Mouse (Mus musculus): ENCODE measurements around the gene Atf1.
"Not testable (repeated sequence)": the region's sequence is repeated elsewhere in the genome, so short reads cannot be mapped to it uniquely, and the experiment has no call there.

The Atf1 gene

DNA sequence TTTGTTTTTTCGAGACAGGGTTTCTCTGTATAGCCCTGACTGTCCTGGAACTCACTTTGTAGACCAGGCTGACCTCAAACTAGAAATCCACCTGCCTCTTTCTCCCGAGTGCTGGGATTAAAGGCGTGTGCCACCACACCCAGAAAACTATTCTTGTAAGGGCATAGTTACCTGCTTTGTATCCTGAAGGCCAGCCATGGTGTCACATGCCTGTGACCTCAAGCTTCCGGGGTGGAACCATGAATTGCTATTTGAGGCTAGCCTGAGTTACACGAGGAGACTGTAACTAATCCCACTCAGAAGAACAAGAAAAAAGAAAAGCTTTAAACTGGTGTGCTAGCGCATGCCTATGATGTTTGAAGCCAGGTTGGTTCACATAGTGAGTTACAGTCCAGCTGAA, 28.8 kb downstream of the Atf1 start:
- no peak for ATAC-seq (ENCODE audit: insufficient number of reproducible peaks, low FRiP score, low TSS enrichment)

DNA sequence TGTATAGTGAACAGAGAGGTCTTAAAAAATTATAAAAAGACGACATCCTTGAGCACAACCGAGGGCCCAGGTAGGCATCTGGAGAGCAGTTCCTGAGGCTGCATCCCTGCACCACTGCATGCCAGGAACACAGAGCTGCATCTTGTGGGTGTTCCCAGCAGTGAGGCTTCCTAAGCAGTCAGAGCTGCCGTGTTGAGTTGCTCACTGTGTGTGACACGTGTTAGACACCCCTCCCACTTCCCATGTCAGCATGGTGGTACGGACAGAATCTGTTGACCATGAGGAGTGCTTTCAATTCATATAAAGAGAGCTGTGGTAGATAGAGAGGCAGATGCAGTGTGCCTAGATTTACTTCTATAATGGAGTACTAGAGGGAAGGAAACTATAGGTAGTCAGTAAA, 29.7 kb downstream of the Atf1 start:
- ATAC-seq (ENCODE audit: insufficient number of reproducible peaks, low FRiP score, low TSS enrichment), result no peak

DNA sequence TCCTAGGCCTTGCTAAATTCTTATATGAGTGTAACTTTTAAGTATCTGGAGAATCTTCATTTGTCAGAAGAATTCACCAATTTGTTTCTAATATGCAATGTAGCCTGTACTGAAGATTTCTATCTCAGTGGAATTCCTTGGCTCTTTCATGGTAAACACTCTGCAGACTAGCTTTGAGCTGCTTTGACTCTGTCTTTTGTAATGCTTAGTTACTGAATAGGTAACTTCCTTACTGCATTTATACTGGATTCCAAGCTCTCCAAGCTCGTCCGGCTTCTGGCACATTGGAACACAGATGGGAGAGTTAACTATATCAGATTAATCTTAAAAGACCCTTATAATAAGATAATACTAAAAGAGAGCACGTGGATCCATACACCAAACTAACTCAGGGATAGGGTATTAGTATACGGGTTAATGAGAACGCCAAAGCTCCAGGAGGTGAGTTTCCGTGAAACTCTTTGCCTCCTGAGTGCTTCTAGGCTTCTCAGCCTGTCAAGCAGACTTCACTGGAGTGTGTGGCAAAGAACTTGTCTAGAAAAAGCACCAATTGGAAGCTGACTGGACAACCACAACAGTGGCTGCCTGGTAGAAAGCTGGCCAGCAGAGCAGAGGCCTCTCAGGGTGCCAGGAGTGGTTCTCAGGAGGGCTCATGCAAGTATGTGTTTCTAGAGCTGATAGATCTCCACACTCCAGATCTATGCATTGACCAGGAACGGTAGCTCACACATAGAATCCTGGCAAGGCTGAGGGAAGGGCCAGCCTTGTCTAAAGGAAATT, 31.2 kb downstream of the Atf1 start:
- no peak for ATAC-seq (ENCODE audit: insufficient number of reproducible peaks, low FRiP score, low TSS enrichment)

DNA sequence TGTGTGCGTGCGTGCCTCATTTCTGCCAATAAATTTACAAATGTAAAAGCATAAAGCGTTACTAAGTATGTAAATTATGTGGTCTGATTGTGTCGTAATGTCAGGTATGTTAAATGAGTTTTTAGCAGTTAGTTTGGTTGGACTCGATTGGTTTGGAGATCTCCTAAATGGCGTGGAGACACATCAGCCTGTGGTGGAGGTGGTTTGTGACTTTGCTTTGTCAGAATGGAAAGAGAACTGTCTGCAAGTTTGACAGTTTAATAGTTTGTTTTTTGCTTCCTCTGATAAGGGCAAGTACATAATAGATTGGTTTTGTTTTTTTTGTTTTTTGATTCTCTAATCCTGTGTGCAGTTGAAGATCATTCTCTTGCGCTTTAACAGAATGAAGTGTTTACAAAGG, 32.7 kb downstream of the Atf1 start:
- not testable (repeated sequence) for ATAC-seq (ENCODE audit: insufficient number of reproducible peaks, low FRiP score, low TSS enrichment)

DNA sequence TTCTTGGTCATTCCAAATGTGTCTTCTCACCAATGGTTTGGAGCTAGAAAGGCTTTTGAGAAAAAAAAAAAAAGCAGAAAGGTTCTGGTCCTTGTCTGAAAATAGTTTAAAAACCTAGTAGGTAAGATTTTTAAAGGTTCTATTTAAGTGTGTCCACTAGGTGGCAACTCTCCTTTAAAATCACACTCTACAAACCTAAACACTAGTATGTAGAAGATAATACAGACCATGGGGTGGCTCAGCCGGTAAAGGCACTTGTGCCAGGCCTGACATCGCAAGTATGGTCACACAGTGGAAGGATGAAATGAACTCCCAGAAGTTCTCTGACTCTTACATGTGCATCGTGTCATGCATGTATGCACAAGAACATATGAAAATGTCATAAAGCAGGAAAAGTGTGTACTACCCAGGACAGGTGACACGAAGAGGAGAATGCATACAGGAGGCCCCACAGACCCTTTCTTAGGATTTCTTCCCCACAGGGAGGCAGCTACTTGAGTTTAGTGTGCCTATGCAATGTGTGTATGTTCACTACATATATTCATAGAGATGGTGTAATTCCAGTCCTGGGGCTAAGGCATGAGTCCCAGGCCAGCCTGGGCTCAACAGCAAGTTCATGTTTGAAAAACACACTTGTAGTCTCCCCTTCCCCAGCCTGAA, 35.8 kb downstream of the Atf1 start:
- no peak for ATAC-seq (ENCODE audit: insufficient number of reproducible peaks, low FRiP score, low TSS enrichment)

DNA sequence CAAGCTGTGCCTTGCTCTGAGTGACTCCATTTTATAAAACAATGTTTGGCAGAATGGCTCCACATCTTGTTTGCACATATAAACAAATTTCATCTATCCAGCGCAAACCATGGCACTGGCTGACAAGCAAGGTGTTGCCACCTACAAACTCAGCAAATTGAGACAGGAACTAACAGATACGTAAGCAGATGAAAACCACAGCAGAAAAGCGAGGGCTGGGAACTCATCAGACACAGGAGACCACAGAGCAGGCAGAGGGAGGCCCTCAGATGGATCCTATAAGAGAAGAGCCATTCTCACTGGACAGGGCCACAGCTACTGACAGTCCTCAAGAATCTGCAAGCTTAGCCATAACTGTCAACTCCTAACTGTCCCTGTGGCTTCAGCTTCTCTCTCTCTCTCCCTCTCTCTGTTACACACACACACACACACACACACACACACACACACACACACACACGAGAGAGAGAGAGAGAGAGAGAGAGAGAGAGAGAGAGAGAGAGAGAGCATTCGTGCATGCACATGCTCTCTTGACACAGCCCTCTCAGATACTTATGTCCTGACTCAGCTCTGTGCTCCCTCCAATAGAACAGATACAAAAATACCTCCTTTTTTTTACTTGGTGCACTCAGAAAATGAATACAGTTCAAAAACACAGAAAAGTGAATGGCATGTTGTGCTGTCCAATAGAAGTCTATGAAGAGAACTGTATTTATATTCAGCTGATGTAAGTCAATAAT, 38.1 kb downstream of the Atf1 start:
- no peak for ATAC-seq (ENCODE audit: insufficient number of reproducible peaks, low FRiP score, low TSS enrichment)

DNA sequence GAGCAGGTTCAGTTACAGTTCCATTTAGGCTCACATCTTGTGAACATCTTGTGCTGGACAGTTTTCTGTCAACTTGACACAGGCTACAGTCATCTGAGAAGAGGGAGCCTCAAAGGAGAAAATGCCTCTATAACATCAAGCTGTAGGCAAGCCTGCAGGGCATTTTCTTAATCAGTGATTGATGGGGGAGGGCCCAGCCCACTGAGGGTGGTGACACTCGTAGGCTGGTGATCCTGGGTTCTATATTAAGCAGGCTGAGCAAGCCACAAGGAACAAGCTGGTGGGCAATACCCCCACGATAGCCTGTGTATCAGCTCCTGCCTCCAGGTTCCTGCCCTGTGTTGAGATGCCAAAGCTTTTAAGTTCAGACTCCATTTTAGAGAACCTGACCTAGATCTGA, 41.3 kb downstream of the Atf1 start:
- ATAC-seq (ENCODE audit: insufficient number of reproducible peaks, low FRiP score, low TSS enrichment), result no peak

DNA sequence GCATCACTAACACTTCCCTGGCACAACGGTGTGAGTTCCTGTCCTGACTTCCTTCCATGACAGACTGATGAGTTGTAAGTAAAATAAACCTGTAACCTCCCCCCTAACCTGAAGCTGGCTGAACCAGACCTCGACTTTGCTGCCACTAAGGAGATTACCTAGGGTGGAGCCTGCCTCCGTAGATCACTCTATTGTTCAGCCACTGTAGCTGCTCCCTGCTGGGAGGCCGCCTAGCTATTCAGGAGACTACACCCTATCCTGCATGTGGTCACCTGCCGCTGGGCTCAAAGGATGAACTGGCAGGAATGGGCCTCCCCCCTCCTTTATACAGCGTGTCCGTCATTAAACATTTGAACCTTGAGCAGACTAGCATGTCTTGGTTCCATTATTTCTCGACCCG, 42.2 kb downstream of the Atf1 start:
- no peak for ATAC-seq (ENCODE audit: insufficient number of reproducible peaks, low FRiP score, low TSS enrichment)

DNA sequence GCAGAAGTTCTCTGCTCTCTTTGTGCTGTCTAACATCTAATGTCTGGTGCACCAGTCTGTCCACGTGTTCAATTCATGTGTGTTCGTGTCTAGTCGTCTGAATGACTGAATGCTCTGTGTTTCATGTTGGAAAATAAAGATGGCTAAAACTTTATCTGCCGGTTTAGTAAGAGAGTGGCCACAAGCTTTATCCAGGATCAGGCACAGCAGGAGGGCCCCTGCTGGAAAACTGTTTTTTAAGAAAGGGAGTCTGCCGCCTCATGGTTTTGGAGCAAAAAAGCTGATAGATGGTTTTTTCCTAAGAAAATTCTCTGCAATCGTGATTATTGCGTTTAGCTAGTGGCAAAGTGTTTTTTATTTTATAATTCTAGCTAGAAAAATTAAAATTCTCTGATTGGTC, 43.0 kb downstream of the Atf1 start:
- not testable (repeated sequence) for ATAC-seq (ENCODE audit: insufficient number of reproducible peaks, low FRiP score, low TSS enrichment)

DNA sequence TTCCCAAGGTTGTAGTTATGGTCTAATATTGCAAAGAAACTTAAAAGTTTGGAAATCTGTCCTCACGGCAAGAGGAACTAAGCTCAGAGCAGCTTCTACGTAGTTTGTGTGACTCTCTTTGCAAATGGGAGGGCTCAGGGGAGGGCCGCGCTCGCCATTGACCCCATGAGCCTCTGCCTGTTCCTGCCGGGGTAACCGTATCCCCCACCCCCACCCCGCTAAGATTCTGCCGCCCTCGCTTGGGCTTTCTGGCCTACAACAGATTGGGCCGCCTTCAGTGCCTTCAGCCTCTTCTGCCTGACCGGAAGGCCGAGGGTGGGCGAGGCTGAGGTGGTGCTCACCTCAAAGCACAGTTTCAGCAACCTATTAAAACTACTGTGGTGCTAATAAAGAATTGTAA, 43.8 kb downstream of the Atf1 start:
- no peak for ATAC-seq (ENCODE audit: insufficient number of reproducible peaks, low FRiP score, low TSS enrichment)

DNA sequence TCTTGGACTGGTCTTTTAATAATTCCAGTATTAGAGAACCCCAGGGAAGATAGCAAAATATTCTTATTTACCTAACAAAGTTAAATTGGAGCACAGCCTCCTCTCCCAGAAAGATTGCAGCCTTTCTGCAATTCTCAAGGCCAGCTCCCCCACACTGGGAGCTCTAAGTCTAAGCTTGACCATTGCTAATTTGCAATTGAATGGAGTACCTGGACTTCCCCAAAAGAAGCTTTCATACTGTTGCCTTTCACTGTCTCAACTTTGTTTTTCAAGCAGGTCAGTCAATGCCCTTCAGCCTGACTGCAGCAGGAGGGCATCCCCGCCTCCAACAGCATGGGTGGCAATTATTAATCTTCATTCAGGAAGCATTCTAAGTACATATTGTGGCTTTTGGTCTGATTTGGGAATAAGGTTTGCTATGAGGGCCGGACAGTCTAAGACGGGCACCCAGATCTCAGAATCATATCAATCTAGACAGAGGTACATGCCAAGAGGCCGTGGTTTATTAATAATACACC, 46.2 kb downstream of the Atf1 start:
- not testable (repeated sequence) for ATAC-seq (ENCODE audit: insufficient number of reproducible peaks, low FRiP score, low TSS enrichment)

DNA sequence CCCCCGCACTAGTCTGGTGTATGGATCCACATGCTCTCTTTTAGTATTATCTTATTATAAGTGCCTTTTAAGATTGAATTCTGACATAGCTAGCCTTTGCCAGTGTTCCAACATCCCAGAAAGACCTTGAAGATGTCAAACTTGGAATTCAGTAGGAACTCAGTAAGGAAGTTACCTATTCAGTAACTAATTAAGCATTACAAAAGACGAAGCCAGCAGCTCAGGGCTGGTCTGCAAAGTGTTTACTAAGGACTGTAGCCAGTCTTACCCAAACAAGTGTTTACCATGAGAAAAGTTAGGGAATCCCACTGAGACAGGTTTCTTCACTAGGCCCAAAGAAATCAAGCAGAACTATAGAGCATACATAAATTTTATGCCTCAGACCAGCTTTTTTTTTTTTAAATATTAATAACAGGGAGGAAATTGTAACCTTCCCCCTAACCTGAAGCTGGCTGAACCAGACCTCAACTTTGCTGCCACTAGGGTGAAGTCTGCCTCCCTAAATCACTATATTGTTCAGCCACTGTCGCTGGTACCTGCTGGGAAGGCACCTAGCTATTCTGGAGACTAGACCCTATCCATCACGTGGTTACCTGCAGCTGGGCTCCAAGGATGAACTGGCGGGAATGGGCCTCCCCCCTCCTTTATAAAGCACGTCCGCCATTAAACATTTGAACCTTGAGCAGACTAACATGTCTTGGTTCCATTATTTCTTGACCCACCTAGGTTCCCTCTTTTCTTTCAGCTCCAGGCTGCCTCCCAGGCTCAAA, 47.4 kb downstream of the Atf1 start:
- ATAC-seq (ENCODE audit: insufficient number of reproducible peaks, low FRiP score, low TSS enrichment), result no peak

DNA sequence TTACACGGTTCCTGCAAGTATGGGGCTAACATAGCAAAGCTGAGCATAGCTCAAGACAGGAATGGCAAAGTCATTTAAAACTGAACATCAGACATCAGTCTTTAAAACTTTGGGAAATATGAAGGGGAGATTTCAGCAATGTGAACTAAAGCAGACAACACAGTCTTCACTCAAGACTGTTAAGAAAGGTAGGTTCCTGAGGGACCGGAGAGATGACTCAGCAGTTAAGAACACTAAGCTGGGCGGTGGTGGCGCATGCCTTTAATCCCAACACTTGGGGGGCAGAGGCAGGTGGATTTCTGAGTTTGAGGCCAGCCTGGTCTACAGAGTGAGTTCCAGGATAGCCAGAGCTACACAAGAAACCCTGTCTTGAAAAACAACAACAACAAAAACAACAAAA, 48.8 kb downstream of the Atf1 start:
- no peak for ATAC-seq (ENCODE audit: insufficient number of reproducible peaks, low FRiP score, low TSS enrichment)

DNA sequence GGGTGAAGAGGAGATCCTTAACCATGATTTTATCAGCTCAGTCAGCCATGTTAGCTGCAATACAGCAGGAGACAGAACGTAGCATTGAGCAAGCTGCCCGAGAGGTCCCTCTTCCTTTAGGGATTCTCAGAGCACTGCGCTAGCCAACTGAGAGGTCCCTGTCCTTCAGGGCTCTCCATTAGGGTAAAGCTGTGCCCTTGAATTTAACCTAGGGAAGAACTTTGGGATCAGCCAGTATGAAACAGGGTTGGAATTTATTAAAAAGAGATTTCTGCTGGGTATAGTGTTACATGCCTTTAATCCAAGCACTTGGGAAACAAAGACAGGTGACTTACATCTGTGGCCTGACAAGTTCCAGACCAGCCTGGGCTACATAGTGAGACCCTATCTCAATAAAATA, 50.0 kb downstream of the Atf1 start:
- ATAC-seq (ENCODE audit: insufficient number of reproducible peaks, low FRiP score, low TSS enrichment), result no peak

DNA sequence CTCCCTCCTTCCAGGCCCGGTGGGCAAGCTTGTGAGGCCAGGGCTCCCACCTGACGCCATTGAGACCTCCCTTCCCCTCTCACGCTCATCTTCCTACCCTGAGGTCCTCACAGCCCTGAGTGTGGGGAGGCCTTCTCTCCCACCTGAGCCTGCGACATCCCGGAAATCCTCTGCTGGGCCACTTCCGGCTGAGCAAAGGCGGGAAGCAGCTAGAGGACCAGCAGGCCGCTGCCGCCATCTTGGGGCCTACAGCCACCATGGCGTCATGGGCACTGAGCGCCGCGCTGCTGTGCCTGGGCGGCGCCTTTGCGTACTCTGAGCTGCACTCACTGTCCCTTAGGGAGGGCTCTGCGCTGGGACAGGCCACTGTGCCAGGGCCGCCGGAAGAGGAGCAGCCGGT, 53.0 kb downstream of the Atf1 start, which contains the start of gene Tmprss12:
TSS of gene Tmprss12 (plus strand) at position 212 of the 400 bp plus-strand sequence.
- no peak for ATAC-seq (ENCODE audit: insufficient number of reproducible peaks, low FRiP score, low TSS enrichment)

DNA sequence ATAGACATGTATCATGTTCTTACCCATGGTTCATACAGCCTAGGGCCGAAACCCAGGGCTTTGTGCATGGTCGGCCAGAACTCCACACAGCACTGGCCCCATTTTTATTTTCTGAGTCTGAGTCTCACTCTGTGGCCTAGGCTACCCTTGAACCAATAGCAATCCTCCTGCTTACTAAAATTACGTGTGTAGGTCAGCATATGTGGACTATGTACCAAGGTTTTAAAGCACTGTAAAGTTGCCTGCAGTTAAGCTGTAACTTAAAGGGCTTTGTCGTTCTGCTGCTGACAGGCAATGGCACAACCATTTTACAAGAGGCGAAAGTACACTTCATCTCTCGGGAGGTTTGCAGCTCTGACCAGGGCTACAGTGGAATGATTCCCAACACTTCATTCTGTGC, 61.4 kb downstream of the Atf1 start:
- no peak for ATAC-seq (ENCODE audit: insufficient number of reproducible peaks, low FRiP score, low TSS enrichment)

DNA sequence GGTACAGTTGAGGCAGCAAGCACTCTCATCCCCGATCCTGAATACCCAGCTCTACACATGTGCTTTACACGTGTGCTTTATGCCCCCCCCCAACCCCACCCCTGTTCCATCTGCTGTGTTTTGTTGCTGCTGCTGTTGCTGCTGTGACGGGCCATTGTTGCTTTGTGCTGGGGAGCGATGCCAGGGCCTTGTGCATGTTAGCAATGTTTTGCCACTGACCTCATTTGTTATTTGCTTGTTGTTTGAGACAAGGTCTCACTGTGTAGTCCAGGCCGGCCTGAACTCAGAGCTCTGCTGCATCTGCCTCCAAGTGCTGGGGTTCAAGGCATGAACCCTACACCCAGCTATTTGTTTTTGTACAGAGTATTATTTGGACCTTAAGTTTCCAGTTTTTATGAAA, 63.2 kb downstream of the Atf1 start:
- no peak for ATAC-seq (ENCODE audit: insufficient number of reproducible peaks, low FRiP score, low TSS enrichment)

DNA sequence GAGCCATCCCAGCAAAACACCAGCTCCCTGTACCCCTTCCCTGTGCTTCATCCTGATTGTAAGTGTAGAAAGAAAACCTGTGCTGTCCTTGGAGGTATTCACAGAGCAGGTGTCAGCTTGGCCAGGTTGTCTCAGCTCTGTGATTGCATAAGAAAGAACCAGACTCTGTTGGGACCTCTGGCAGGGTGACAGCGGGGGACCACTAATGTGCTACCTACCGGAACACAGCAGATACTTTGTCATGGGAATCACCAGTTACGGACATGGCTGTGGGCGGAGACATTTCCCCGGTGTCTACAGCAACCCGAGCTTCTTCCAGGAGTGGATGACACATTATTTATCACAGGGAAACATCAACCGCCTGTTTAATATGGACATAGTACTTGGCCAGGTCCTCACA, 64.7 kb downstream of the Atf1 start:
- ATAC-seq (ENCODE audit: insufficient number of reproducible peaks, low FRiP score, low TSS enrichment), result no peak

DNA sequence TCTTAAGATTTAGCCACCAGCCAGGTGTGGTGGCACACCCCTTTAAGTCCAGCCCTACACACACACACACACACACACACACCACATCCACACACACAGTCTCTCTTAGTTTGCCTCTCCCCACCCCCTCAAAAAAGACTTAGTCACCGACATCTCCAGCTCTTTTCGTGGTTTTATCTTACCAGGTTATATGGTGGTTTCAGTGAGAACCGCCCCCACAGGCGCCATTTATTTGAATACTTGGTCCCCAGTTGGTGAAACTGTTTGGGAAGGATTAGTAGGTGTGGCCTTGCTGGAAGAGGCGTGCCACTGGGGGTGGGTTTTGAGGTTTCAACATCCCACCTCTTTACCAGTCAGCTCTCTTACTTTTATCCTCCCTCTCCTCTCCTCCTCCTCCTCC, 70.2 kb downstream of the Atf1 start:
- no peak for ATAC-seq (ENCODE audit: insufficient number of reproducible peaks, low FRiP score, low TSS enrichment)

DNA sequence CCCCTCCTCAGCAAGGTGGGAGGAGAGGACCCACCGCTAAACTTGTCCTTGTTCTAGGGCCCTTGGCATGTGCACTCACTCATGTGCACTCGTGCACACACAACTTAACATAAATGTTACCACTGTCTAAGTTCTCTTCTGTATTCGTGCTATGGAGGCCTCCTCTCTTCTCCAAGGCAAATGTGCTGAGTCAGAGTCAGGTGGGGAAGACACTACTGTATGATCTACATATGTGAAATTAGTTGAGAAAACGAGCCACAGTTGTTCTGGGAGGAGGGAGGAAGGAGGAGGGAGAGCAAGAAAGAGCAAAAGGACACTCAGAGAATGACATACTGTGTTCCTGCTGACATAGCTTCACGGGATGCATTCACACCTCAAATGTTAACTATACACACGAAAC, 72.9 kb downstream of the Atf1 start:
- no peak for ATAC-seq (ENCODE audit: insufficient number of reproducible peaks, low FRiP score, low TSS enrichment)
